Mouse (Mus musculus): ENCODE measurements at regions not wholly inside any gene's neighbourhood (a gene's known extent, or its start where the extent isn't known, plus 50 kb on each side); places are given as distances from the start of the nearest gene placed in this dataset.

GRCm38 (mm10) chr3:50530654-50531053 is 87.2 kb upstream of the Slc7a11 start:
- WGBS, result 3% methylated on average over 2 of the region's 2 CpGs
- H3K9me3 ChIP-seq (replicated peaks; ENCODE audit: control insufficient read depth, low read length), result no peaks in the 10 kb centered on the region
- H3K27ac ChIP-seq (ENCODE audit: low read depth, low read length), result no peak overlapping the region
- DNase-seq (ENCODE audit: low spot score), result peak; percentile 27
- no peaks in the 10 kb centered on the region for H3K36me3 ChIP-seq (ENCODE audit: control insufficient read depth, insufficient read depth, low read length)
- H3K27me3 ChIP-seq (replicated peaks; ENCODE audit: control insufficient read depth, insufficient read depth, low read length), result no peaks in the 10 kb centered on the region
- H3K4me2 ChIP-seq (ENCODE audit: low read length), result no peak overlapping the region
- H3K4me1 ChIP-seq (ENCODE audit: control insufficient read depth, insufficient read depth, low read length), result no peaks in the 10 kb centered on the region
- no peak overlapping the region for H3K9ac ChIP-seq (ENCODE audit: low read length)
- ATAC-seq, result no peak
- no peak overlapping the region for H3K4me3 ChIP-seq (ENCODE audit: low read depth, low read length)

GRCm38 (mm10) chr3:50524006-50524405 is 80.6 kb upstream of the Slc7a11 start:
- Histone ChIP-seq H3K36me3 (ENCODE audit: control insufficient read depth, insufficient read depth, low read length) (no peaks in the 10 kb centered on the region), H3K27ac (ENCODE audit: low read depth, low read length) (no peak overlapping the region), H3K9me3 (replicated peaks; ENCODE audit: control insufficient read depth, low read length) (no peaks in the 10 kb centered on the region), H3K4me3 (ENCODE audit: low read depth, low read length) (no peak overlapping the region), H3K27me3 (replicated peaks; ENCODE audit: control insufficient read depth, insufficient read depth, low read length) (no peaks in the 10 kb centered on the region), H3K9ac (ENCODE audit: low read length) (no peak overlapping the region), H3K4me1 (ENCODE audit: control insufficient read depth, insufficient read depth, low read length) (no peaks in the 10 kb centered on the region), H3K4me2 (ENCODE audit: low read length) (no peak overlapping the region)
- 93% methylated on average over 1 of the region's 1 CpGs for WGBS
- no peak for DNase-seq (ENCODE audit: low spot score)
- no peak for ATAC-seq

DNA sequence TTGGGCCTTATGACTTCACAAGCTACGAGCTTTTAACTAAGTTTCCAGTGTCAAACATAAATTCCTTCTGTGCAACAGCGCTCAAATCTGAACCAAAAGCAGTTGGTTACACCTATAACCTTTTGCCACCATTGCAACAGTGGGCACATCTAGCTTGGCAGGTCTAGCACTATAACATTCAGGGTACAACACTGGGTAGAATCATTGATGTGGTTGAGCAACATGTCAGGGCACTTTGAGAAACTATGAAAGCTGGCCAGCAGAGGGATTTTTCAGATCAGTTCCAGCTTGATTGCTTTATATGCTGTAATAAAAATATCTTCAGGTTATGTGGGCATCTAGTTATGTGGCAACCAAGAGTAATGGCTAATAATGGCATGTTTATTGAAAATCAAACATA is 63.8 kb upstream of the Slc7a11 start:
- WGBS, result 87% methylated on average over 2 of the region's 2 CpGs

More for the DNA sequence above, 63.8 kb upstream of the Slc7a11 start:
- no peaks in the 10 kb centered on the region for H3K36me3 ChIP-seq (ENCODE audit: control insufficient read depth, insufficient read depth, low read length)
- H3K4me1 ChIP-seq (ENCODE audit: control insufficient read depth, insufficient read depth, low read length), result no peaks in the 10 kb centered on the region
- no peaks in the 10 kb centered on the region for H3K27me3 ChIP-seq (replicated peaks; ENCODE audit: control insufficient read depth, insufficient read depth, low read length)
- no peak overlapping the region for H3K4me3 ChIP-seq (ENCODE audit: low read depth, low read length)
- H3K4me2 ChIP-seq (ENCODE audit: low read length), result no peak overlapping the region
- no peak overlapping the region for H3K9ac ChIP-seq (ENCODE audit: low read length)
- H3K9me3 ChIP-seq (replicated peaks; ENCODE audit: control insufficient read depth, low read length), result no peaks in the 10 kb centered on the region
- no peak for DNase-seq (ENCODE audit: low spot score)
- H3K27ac ChIP-seq (ENCODE audit: low read depth, low read length), result no peak overlapping the region
- no peak for ATAC-seq

Measured in forebrain, embryonic 14.5 days (tissue).